Mouse (Mus musculus) left cerebral cortex, postnatal 25 days (tissue): ENCODE results near the gene Il17c. TPM values are rescaled to one million over a fixed set of nuclear protein-coding genes. Genes with fewer than 3 reads are reported as not detected.

Source experiments
- DNase-seq, 2 experiments: peaks; one replicate each; pipeline ENCODE4 v3.0.0; 2022; ENCODE audit warnings: low spot score in 2 of 2, mixed read lengths in 1 of 2
- intact Hi-C: fragments of 180-260 bp; cut with DNase I; formaldehyde crosslinking; loops from one replicate; pipeline ENCODE4 v1.15.1; 2025
- total RNA-seq, 2 experiments: library from RNA; stranded (reverse); gene quantifications; 2 replicates each; pipeline ENCODE4 v1.2.3; 2021

The Il17c gene
- total RNA-seq, 2 experiments from 2014 or later, result not detected

GRCm38 (mm10) chr8:122451161-122451703 is 29.4 kb downstream of the Il17c start:
- intact Hi-C loops, result no loop called here
- DNase-seq, result no peak

DNA sequence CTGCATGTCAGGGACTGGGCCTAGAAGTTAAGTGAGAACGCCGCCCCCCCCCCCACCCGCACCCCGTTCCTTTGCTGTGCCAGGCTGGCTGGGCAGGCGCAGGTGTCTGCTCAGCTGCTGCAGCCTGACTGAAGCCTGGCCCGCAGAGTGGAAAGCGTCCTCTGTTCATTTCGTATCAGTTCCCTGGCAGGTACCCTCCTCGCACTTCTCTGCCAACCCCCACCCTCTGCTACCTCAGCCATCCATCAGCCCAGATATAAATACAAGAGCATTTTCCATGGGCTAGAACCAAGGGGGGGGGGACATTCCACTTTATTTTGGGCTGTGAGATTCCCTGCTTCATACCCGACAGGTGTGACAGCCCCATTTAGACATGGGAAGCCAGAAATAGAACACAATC is 30.3 kb downstream of the Il17c start:
- intact Hi-C loops, result no loop called here
- no peak for DNase-seq

- intact Hi-C loops, result no loop called here
- no peak for DNase-seq
Observed at GRCm38 (mm10) chr8:122454409-122454808, 32.6 kb downstream of the Il17c start.

GRCm38 (mm10) chr8:122457171-122457570 is 35.4 kb downstream of the Il17c start:
- intact Hi-C loops, result no loop called here

DNA sequence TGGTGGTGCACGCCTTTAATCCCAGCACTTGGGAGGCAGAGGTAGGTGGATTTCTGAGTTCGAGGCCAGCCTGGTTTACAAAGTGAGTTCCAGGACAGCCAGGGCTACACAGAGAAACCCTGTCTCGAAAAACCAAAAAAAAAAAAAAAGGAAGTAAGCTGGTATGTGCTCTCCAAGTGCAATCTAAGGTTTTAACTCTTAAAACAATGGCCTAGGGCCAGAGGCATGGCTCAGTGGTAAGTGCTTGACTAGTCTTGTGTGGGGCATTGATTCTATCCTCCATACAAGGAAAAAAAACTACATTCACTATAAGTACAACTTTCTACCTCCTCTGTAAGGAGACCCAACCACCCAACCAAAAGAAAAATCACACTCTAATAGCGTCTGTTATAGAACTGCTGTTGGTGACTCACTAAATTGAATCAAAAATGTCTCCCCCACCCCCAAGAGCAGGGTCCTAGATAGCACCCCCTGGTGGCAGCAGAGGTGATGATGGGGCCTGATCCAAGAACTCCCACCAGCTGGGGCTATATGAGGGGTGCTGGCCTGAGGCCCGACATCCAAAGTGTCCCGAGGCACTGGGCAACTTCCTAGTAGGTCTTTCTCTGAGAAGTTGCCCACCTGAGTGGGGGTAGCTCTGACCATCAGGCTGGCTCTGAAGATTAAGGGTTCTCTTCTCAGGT is 37.5 kb downstream of the Il17c start:
- intact Hi-C loops, result no loop called here
- DNase-seq, result no peak

More at GRCm38 (mm10) chr8:122457171-122457570, 35.4 kb downstream of the Il17c start:
- DNase-seq, result no peak

DNA sequence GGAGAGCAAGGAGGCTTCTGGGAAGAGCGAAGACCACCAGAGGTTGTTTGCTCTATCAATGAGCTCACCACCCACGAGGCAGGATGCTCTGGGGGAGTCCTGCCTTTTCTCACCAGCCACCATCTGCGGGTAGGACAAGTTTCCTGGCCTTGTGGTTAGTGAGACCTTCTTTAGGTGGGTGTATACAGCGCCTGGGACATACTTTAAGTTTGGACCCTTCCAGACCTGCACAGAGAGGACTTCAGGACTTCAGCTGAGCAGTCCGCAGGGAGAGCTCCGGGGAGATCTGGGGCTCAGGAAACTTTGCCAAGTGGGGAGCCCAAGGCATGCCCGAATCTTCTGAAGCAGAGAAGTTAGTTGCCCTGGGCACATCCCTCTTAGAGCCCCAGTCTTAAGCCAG is 38.2 kb downstream of the Il17c start:
- intact Hi-C loops, result loop anchor here (2.0 kb wide), 1 partner anchor 15 kb away; no protein-coding TSS in a partner anchor

DNA sequence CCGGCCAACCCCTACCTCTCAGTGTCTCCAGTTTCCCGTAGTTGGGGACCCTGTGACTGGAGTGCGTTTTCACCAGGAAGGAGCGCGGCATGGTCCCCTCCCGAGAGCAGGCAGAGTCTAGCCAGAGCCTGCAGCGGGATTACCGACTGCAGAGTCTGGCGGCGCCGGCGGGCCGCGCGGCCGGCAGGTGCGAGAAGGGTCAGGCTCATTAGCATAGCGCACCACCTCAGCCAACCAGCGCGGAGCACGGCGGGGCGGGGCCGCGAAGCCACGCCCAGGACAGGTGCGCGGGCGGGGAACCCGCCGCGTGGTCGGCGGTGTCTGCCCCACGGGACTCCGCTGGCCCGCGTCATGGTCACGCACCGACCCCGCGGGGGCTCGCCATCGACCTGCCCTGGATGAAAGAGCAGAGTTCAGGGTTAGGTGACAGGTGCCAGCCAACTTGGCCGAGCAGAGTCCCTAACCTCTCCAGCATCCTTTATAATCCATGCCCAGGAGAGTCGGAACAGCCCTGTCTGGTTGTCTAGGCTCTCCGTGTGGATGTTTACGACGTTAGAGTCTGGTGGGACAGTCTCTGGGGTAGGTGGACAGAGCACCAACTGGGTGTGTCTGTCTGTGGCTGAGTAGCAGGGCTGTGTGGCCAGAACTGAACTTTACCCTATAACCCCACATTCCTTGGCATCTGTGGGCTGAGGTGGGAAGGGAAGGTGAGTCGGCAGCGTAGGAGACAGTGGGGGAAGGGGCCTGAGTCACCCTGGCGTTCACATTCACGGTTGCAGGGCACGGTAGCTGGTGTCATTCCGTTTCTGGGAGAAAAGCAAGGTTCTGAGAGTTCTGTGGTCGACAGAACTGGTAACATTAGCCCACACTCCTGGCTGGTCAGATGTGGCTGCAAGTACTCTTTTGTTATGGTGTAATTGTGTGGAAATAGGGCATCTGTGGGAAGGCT is 39.0 kb downstream of the Il17c start, which contains the start of gene Snai3:
Gene Snai3, minus strand, starts transcription at position 210 of the 949 bp plus-strand sequence.
- DNase-seq, result no peak
- intact Hi-C loops, result loop anchor here (2.0 kb wide), 1 partner anchor 14 kb away; no protein-coding TSS in a partner anchor

More for the DNA sequence above, 38.2 kb downstream of the Il17c start:
- DNase-seq, result no peak

- DNase-seq, result peak; percentile 67 to 97
- intact Hi-C loops, result loop anchor here (2.0 kb wide), 1 partner anchor 13 kb away; no protein-coding TSS in a partner anchor
Observed at GRCm38 (mm10) chr8:122461473-122462148, 39.8 kb downstream of the Il17c start.

GRCm38 (mm10) chr8:122462510-122462909 is 40.7 kb downstream of the Il17c start:
- intact Hi-C loops, result no loop called here

DNA sequence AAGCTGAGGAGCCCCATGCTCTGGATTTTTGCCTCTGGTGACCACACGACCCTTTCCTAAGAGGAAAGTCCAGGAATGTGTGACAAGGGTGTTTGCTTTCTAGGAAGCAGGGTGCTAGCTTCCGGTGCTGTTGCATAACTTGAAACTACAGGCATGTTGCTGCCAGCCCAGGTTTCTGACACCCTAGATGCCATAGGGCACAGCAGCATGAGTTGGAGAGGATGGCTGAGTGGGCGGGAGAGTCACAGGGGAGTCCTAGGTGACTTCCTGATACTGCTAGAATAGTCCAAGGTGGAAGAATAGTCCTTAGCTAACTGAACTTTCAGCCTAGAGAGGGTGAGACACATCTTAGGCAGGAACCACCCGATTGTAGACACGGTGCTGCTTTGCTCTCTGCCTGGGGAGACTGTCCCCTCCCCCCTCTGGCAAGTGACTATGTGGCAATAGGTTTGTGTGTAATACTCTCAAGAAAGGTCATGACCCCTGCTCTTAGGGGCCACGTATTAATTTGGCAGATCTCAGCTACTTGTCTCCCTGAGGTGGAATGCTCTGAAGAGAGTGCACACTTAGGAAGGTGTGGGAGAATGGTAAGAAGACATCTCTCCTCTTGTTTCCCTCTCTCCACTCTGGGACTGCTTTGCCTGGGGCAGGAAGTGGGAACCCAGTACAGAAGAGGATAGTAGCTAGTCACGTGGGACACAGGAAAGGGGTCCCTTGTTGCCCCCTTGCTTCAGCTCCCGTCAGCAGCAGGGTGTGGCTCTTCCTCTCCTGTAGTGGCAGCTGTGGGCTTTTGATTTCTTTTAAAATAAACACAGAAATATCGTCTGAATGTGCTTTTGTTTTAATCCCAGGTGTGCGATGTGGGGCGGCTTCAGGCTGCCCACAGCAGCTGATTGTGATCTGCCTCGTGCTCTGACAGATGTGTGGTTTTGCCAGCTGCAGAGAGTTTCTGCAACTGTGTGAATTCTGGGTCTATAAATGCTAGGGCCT is 42.1 kb downstream of the Il17c start:
- DNase-seq, result no peak
- intact Hi-C loops, result no loop called here

More at GRCm38 (mm10) chr8:122462510-122462909, 40.7 kb downstream of the Il17c start:
- no peak for DNase-seq

DNA sequence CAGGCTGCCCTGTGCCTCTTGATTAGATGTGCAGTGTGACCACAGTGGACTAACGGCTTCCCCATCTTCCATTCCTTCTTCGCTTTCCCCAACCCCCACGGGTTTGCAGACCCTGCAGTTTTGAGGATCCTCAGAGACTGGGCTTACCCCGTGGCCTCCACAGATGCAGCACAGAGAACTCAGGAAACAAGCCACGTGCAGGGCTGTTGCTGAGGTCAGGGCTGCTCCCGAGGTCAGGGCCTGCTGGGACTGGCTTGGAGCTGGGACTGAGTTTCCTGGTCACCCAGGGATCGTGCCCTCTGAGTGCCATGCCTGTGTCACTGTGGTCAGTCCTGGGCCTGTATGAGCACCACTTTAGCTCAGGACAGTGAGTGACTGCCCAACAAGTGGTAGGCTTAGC is 43.2 kb downstream of the Il17c start:
- no peak for DNase-seq
- intact Hi-C loops, result no loop called here

GRCm38 (mm10) chr8:122467816-122468215 is 46.0 kb downstream of the Il17c start:
- intact Hi-C loops, result no loop called here

DNA sequence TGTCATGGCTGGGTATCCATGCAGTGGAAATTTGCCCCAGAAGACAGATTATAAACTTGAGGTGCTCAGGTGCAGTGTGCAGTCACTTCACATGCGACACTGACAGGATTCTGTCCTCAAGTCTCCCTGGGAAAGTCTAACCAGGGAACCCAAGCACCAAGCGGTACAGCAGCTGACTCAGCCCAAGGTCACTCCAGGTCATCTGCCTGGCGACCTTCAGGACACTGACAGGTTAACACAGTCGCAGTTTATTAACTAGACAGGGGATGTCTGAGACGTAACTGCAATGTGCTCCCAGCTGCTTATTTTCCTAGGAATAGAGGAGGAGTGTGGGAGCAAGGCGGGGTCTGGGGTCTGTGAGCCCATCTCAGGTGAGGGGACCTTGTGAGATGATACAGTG is 47.6 kb downstream of the Il17c start:
- intact Hi-C loops, result no loop called here
- DNase-seq, result no peak

More at GRCm38 (mm10) chr8:122467816-122468215, 46.0 kb downstream of the Il17c start:
- DNase-seq, result no peak

DNA sequence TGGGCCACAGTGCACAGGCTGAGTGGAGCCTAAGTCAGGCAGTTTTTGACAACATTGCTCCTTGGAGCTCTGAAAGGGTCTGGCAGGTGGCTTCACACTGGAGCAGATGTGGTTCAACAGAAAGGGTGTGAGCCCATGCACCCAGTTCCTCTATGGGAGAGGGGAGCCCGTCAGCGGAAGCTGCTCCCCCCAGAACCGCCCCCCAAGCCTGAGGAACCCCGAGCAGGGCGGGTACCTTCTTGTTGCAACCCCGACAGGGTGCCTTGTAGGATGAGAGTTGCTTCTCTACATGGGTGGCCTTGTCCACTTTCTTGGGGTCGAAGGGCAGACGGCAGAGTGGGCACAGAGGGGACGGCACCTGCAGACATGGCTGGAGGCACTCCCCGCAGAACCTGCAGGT is 48.1 kb downstream of the Il17c start:
- DNase-seq, result no peak
- intact Hi-C loops, result no loop called here

GRCm38 (mm10) chr8:122470691-122471090 is 48.9 kb downstream of the Il17c start:
- DNase-seq, result no peak
- intact Hi-C loops, result no loop called here
